Mouse (Mus musculus): Measurements from ENCODE around the gene Nptn.

Nptn gene

GRCm38 (mm10) chr9:58648406-58649264 is 66.6 kb downstream of the Nptn start:
- in situ Hi-C loops (cut with MboI, MseI), result no loop called here

GRCm38 (mm10) chr9:58649265-58649626 is 67.2 kb downstream of the Nptn start:
- in situ Hi-C loops (cut with MboI, MseI), result no loop called here

GRCm38 (mm10) chr9:58651993-58652392 is 70.0 kb downstream of the Nptn start:
- in situ Hi-C loops (cut with MboI, MseI), result loop anchor here (10.0 kb wide), 1 partner anchor 77 kb away; no protein-coding TSS in a partner anchor

- in situ Hi-C loops (cut with MboI, MseI), result loop anchor here (10.0 kb wide), 1 partner anchor 80 kb away; no protein-coding TSS in a partner anchor
These were observed 72.5 kb downstream of the Nptn start for GRCm38 (mm10) chr9:58654494-58654893.

GRCm38 (mm10) chr9:58656396-58656795 is 74.4 kb downstream of the Nptn start:
- in situ Hi-C loops (cut with MboI, MseI), result loop anchor here (10.0 kb wide), 1 partner anchor 82 kb away; no protein-coding TSS in a partner anchor

- in situ Hi-C loops (cut with MboI, MseI), result loop anchor here (10.0 kb wide), 1 partner anchor 82 kb away; no protein-coding TSS in a partner anchor
These were observed 74.8 kb downstream of the Nptn start for GRCm38 (mm10) chr9:58656824-58657223.

- in situ Hi-C loops (cut with MboI, MseI), result loop anchor here (10.0 kb wide), 1 partner anchor 83 kb away; no protein-coding TSS in a partner anchor
These were observed 75.9 kb downstream of the Nptn start for GRCm38 (mm10) chr9:58657735-58658512.

- in situ Hi-C loops (cut with MboI, MseI), result loop anchor here (10.0 kb wide), 1 partner anchor 84 kb away; no protein-coding TSS in a partner anchor
These were observed 76.7 kb downstream of the Nptn start for GRCm38 (mm10) chr9:58658596-58659309.

GRCm38 (mm10) chr9:58659331-58659730 is 77.3 kb downstream of the Nptn start:
- in situ Hi-C loops (cut with MboI, MseI), result loop anchor here (10.0 kb wide), 1 partner anchor 85 kb away; no protein-coding TSS in a partner anchor

- in situ Hi-C loops (cut with MboI, MseI), result loop anchor here (10.0 kb wide), 1 partner anchor 85 kb away; no protein-coding TSS in a partner anchor
These were observed 77.9 kb downstream of the Nptn start for GRCm38 (mm10) chr9:58659989-58660388.

- in situ Hi-C loops (cut with MboI, MseI), result no loop called here
These were observed 78.6 kb downstream of the Nptn start for GRCm38 (mm10) chr9:58660673-58661072.

- in situ Hi-C loops (cut with MboI, MseI), result no loop called here
These were observed 80.0 kb downstream of the Nptn start for GRCm38 (mm10) chr9:58662007-58662406.

GRCm38 (mm10) chr9:58662791-58663190 is 80.8 kb downstream of the Nptn start:
- in situ Hi-C loops (cut with MboI, MseI), result no loop called here

GRCm38 (mm10) chr9:58665492-58665891 is 83.5 kb downstream of the Nptn start:
- in situ Hi-C loops (cut with MboI, MseI), result no loop called here

- in situ Hi-C loops (cut with MboI, MseI), result no loop called here
These were observed 84.2 kb downstream of the Nptn start for GRCm38 (mm10) chr9:58666191-58666590.

GRCm38 (mm10) chr9:58667244-58667643 is 85.2 kb downstream of the Nptn start:
- in situ Hi-C loops (cut with MboI, MseI), result no loop called here

GRCm38 (mm10) chr9:58668171-58668570 is 86.1 kb downstream of the Nptn start:
- in situ Hi-C loops (cut with MboI, MseI), result no loop called here

GRCm38 (mm10) chr9:58669071-58669470 is 87.0 kb downstream of the Nptn start:
- in situ Hi-C loops (cut with MboI, MseI), result no loop called here

GRCm38 (mm10) chr9:58669819-58670218 is 87.8 kb downstream of the Nptn start:
- in situ Hi-C loops (cut with MboI, MseI), result no loop called here

- in situ Hi-C loops (cut with MboI, MseI), result no loop called here
These were observed 90.4 kb downstream of the Nptn start for GRCm38 (mm10) chr9:58672474-58672873.

- in situ Hi-C loops (cut with MboI, MseI), result no loop called here
These were observed 92.7 kb downstream of the Nptn start for GRCm38 (mm10) chr9:58674736-58675135.
